Mouse (Mus musculus): Measurements from ENCODE around the gene Fignl2.

DNA sequence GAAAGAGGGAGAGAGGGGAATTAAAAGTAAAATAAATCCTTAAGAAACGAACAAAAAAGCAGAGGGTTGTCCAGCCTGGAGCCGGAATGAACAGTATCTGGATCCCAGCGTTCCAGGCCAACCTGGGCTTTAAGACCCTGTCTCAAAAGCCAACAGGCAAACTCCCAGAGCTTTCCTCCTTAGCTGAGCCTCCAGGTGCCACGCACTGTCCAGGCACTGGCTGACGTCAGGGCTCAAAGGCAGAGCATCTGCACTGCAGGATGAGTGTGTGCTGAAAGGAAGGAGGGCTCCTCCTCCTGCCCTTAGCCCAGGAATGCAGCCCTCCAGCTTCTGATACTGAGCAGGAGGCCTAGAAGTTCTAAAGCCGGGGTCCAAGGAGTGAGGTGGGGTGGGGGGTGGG is 15.6 kb upstream of the Fignl2 start:
- TF ChIP-seq ZKSCAN1 (IDR thresholded peaks at IDR 0.05; ENCODE audit: low read depth, low read length): no peak
- no peak for TF ChIP-seq MAX (IDR thresholded peaks at IDR 0.05; ENCODE audit: low read length)
- no peak for TF ChIP-seq CTCF (IDR thresholded peaks at IDR 0.05 in 2 of 3, conservative IDR thresholded peaks at IDR 0.05 in 1 of 3; ENCODE audit: control insufficient read depth in 1 of 3, insufficient read depth in 1 of 3, low read depth in 2 of 3, low read length in 3 of 3, poor library complexity in 1 of 3, severe bottlenecking in 1 of 3)
- no peak for TF ChIP-seq GATA1 (IDR thresholded peaks at IDR 0.05; ENCODE audit: low read depth, low read length)
- no peak for TF ChIP-seq MEF2A (IDR thresholded peaks at IDR 0.05; ENCODE audit: extremely low read depth, insufficient replicate concordance, low read depth, low read length, poor library complexity, severe bottlenecking)
- TF ChIP-seq CHD2 (IDR thresholded peaks at IDR 0.05; ENCODE audit: low read length): no peak

Measured in MEL (cell line).